Mouse (Mus musculus) stomach, embryonic 15.5 days (tissue): ENCODE results near the gene Ddx5. TPM values are rescaled to one million over a fixed set of nuclear protein-coding genes. Genes with fewer than 3 reads are reported as not detected.

Experiments
- ATAC-seq: fragments of 200-750 bp; cut with Nextera tagmentation; 2 replicates; pipeline ENCODE4 v1.8.0; 2017; ENCODE audit warnings: low read depth, moderate number of reproducible peaks, moderate TSS enrichment; ENCODE audit not compliant: insufficient read depth, low FRiP score
- H3K27ac ChIP-seq: fragments of 300-500 bp; sonication (generic); 2 replicates; pipeline ENCODE4 v1.5.1; 2015; ENCODE audit warnings: mild to moderate bottlenecking, inconsistent platforms
- H3K27me3 ChIP-seq: fragments of 300-500 bp; sonication (generic); replicated peaks from 2 replicates; pipeline ENCODE4 v1.6.1; 2015; ENCODE audit warnings: inconsistent platforms
- H3K36me3 ChIP-seq: fragments of 300-500 bp; sonication (generic); 2 replicates; pipeline ENCODE4 v1.6.1; 2015; ENCODE audit warnings: inconsistent platforms
- H3K4me1 ChIP-seq: fragments of 300-500 bp; sonication (generic); 2 replicates; pipeline ENCODE4 v1.6.1; 2015; ENCODE audit warnings: inconsistent platforms
- H3K4me2 ChIP-seq: fragments of 300-500 bp; sonication (generic); 2 replicates; pipeline ENCODE4 v1.6.1; 2015; ENCODE audit warnings: mild to moderate bottlenecking, inconsistent platforms
- H3K4me3 ChIP-seq: fragments of 300-500 bp; sonication (generic); replicated peaks from 2 replicates; pipeline ENCODE4 v1.5.1; 2015; ENCODE audit warnings: inconsistent platforms
- H3K9ac ChIP-seq: fragments of 300-500 bp; sonication (generic); 2 replicates; pipeline ENCODE4 v1.6.1; 2015; ENCODE audit warnings: inconsistent platforms
- H3K9me3 ChIP-seq: fragments of 300-500 bp; sonication (generic); 2 replicates; pipeline ENCODE4 v1.6.1; 2016; ENCODE audit warnings: inconsistent platforms
- WGBS: fragments of 180-500 bp; shearing (Covaris S2); methylation state at CpG from one replicate; pipeline ENCODE4 v1.1.7; 2015; 5-methylcytosine and 5-hydroxymethylcytosine counted together
- microRNA-seq: library from miRNA; unstranded; fragments of <30 nt; microRNA quantifications from one replicate; pipeline ENCODE4, GENCODE M21; 2016
- polyA plus RNA-seq: library from polyadenylated mRNA; unstranded; fragments of >200 nt; fragmentation: Nextera tagmentation; extraction: Ambion mirVana; gene quantifications from 2 replicates; pipeline ENCODE4 v1.2.1, GENCODE M21; 2015

The Ddx5 gene
- polyA plus RNA-seq, 1 experiment from 2014 or later = 295 TPM

DNA sequence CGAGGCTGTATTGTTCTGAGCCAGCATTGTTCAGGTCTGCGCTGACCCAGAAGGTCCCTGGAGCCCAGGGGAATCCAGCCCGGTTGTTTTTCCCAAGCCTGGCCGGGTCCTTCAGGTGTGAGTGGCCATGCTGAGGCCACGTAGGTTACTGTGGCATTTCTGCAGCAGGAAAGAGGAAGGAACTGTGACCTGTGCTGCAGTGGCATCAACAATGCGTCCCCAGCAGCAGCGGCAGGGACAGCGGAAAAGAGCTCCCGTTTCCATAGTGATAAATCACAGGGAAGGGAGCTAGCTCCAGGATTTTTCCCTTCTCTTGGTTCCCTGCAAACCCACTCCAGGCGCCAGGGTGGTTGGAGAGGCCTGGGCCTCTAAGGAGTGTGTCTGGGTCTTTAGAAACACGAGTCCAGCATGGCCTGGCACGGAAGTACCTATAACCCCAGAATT lies 51.8 kb downstream of the Ddx5 start:
- no peaks in the 10 kb centered on the region for H3K36me3 ChIP-seq
- no peaks in the 10 kb centered on the region for H3K27me3 ChIP-seq
- H3K27ac ChIP-seq = peak overlapping the region; percentile 31; the same call in 1 of the 2 replicates
- H3K4me1 ChIP-seq = no peaks in the 10 kb centered on the region; the same call in 1 of the 2 replicates
- whole genome bisulfite sequencing = 31% methylated on average over 12 of the region's 12 CpGs
- no peak overlapping the region for H3K9ac ChIP-seq
- no peak overlapping the region for H3K4me2 ChIP-seq
- ATAC-seq = no peak; the same call in 1 of the 2 replicates
- no peak overlapping the region for H3K4me3 ChIP-seq
- H3K9me3 ChIP-seq = no peaks in the 10 kb centered on the region

DNA sequence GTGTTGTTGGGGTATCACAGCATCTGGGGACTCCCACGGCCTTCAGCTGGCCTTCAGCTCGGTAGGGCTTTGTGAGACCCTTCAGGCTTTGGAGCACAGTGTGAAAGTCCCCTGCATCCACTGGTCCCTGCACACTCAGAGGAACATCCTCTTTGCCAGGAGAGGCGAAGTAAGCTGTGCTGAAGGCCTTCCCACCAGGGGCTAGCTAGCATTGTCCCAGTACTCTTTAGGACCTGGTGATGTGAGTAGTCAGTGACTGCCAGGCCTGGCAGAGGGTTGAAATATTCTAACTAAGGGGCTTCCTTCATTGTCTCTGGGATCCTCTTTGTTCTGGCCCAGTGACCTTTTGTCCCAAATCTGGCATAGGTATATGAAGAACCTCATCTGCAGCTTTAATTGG lies 52.4 kb downstream of the Ddx5 start:
- Histone ChIP-seq H3K27ac (peak overlapping the region; percentile 12; the same call in 1 of the 2 replicates), H3K9ac (no peak overlapping the region), H3K4me1 (no peaks in the 10 kb centered on the region; the same call in 1 of the 2 replicates), H3K9me3 (no peaks in the 10 kb centered on the region), H3K36me3 (no peaks in the 10 kb centered on the region), H3K27me3 (no peaks in the 10 kb centered on the region), H3K4me3 (no peak overlapping the region), H3K4me2 (no peak overlapping the region)
- WGBS = 70% methylated on average over 3 of the region's 3 CpGs
- ATAC-seq = no peak

DNA sequence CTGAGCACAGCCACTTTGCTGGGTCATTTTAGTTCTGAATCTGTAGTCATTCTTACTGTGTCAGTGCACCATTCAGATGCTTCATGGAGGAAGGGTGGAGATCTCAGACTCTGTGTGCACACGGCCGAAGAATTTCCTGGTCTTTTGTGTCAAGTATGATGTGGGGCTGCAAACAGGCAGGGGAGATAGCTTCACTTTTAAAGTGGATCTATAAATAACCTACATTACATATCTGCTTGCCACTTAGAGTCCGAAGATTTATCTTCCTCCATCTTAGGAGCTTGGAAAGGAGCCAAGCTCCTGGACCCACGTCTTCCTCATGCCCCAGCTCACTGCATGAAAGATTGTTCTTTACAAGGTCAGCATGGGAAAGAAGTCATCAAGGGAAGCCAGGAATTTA lies 58.3 kb downstream of the Ddx5 start:
- H3K4me3 ChIP-seq = no peak overlapping the region
- no peak overlapping the region for H3K4me2 ChIP-seq
- no peaks in the 10 kb centered on the region for H3K9me3 ChIP-seq
- no peaks in the 10 kb centered on the region for H3K27me3 ChIP-seq
- 26% methylated on average over 4 of the region's 4 CpGs for WGBS
- H3K4me1 ChIP-seq = no peaks in the 10 kb centered on the region
- ATAC-seq = peak; percentile 36; the same call in 1 of the 2 replicates
- H3K27ac ChIP-seq = peak overlapping the region; percentile 33
- no peak overlapping the region for H3K9ac ChIP-seq
- no peaks in the 10 kb centered on the region for H3K36me3 ChIP-seq

Small RNAs within 50 kb of the gene (microRNA-seq; reads per million reads assigned to microRNA genes)
- gene Gm25994 = not detected
- 4.6 reads per million, percentile 18 among the genes with 10 or more reads in this experiment for gene Mir3064

Other genes with a start within 250 kb of the Ddx5 start
- 10.3 and 11.9 TPM in 2 replicates for gene Tex2, start 175.8 kb downstream of the Ddx5 start, polyA plus RNA-seq
- 44.6 and 48.5 TPM in 2 replicates for gene Pecam1, start 38.6 kb downstream of the Ddx5 start, polyA plus RNA-seq
- 2.5 and 2.7 TPM in 2 replicates for gene Milr1, start 38.0 kb downstream of the Ddx5 start, polyA plus RNA-seq
- gene Polg2, start 9.6 kb downstream of the Ddx5 start, polyA plus RNA-seq = 9.7 and 11.1 TPM in 2 replicates
- gene Cep95, start 67 bp upstream of the Ddx5 start, polyA plus RNA-seq = 17.7 and 19.9 TPM in 2 replicates
- 13.2 and 13.4 TPM in 2 replicates for gene Smurf2, start 131.5 kb upstream of the Ddx5 start, polyA plus RNA-seq
- gene Kpna2, start 210.4 kb upstream of the Ddx5 start, polyA plus RNA-seq = 259 and 365 TPM in 2 replicates
- 3.1 and 3.4 TPM in 2 replicates for gene 1810010H24Rik, start 236.5 kb upstream of the Ddx5 start, polyA plus RNA-seq